Mouse (Mus musculus) erythroblast, adult 5-6 weeks (primary cell): Measurements from ENCODE around the gene Tmem256. TPM values are rescaled to one million over a fixed set of nuclear protein-coding genes. Genes with fewer than 3 reads are reported as not detected.

Experiments used
- ATAC-seq: replicated peaks from 2 replicates; pipeline ENCODE4 v1.8.0; 2016; ENCODE audit warnings: moderate number of reproducible peaks, mild to moderate bottlenecking, moderate TSS enrichment, inconsistent platforms; ENCODE audit not compliant: poor library complexity, low FRiP score, severe bottlenecking
- total RNA-seq, 2 experiments: library from RNA; stranded (forward) in 1 of 2; stranded (reverse) in 1 of 2; fragments of 150-400 nt in 1 of 2; fragments of 200-764, 138-1000 nt in 1 of 2; gene quantifications; 2 replicates each; pipeline versions ENCODE4 v1.2.3 to v1.2.4; 2015 to 2017; ENCODE audit warnings: low replicate concordance in 2 of 2

The Tmem256 gene
- total RNA-seq (2015; ENCODE audit: low replicate concordance) = 142 and 218 TPM in 2 replicates
- total RNA-seq (2017; ENCODE audit: low replicate concordance) = 57.1 and 181 TPM in 2 replicates

GRCm38 (mm10) chr11:69837952-69838713, at the start of gene Tmem256:
Gene Tmem256 (plus strand): TSS chr11:69838514.
- peak; percentile 86 for ATAC-seq

GRCm38 (mm10) chr11:69789431-69789830, 48.9 kb upstream of the Tmem256 start:
- no peak for ATAC-seq

- ATAC-seq = no peak
Measured at GRCm38 (mm10) chr11:69791420-69791819, 46.9 kb upstream of the Tmem256 start.

- no peak for ATAC-seq
Measured at GRCm38 (mm10) chr11:69793429-69793828, 44.9 kb upstream of the Tmem256 start.

- ATAC-seq = peak; percentile 95
Measured at GRCm38 (mm10) chr11:69795168-69795982, 42.9 kb upstream of the Tmem256 start, which contains the start of gene Chrnb1. Gene Chrnb1 (minus strand): TSS chr11:69795943.

GRCm38 (mm10) chr11:69795983-69796435, 42.3 kb upstream of the Tmem256 start:
- no peak for ATAC-seq

GRCm38 (mm10) chr11:69797924-69798323, 40.4 kb upstream of the Tmem256 start:
- ATAC-seq = no peak

GRCm38 (mm10) chr11:69799394-69800137, 38.7 kb upstream of the Tmem256 start:
- no peak for ATAC-seq

- no peak for ATAC-seq
Measured at GRCm38 (mm10) chr11:69800138-69800391, 38.2 kb upstream of the Tmem256 start.

GRCm38 (mm10) chr11:69800392-69801197, 37.7 kb upstream of the Tmem256 start:
- ATAC-seq = no peak

GRCm38 (mm10) chr11:69801379-69801977, 36.8 kb upstream of the Tmem256 start, which contains the start of gene Fgf11:
Gene Fgf11 (minus strand): TSS chr11:69801857.
- ATAC-seq = no peak

GRCm38 (mm10) chr11:69802648-69803105, 35.6 kb upstream of the Tmem256 start:
- ATAC-seq = no peak

GRCm38 (mm10) chr11:69803328-69803727, 35.0 kb upstream of the Tmem256 start:
- ATAC-seq = no peak

- ATAC-seq = 0 out of 2 replicates have a peak, but pooled peaks have one; percentile 27
Measured at GRCm38 (mm10) chr11:69803786-69804651, 34.3 kb upstream of the Tmem256 start.

GRCm38 (mm10) chr11:69804652-69804940, 33.7 kb upstream of the Tmem256 start:
- ATAC-seq = no peak

- ATAC-seq = no peak
Measured at GRCm38 (mm10) chr11:69804972-69805909, 33.1 kb upstream of the Tmem256 start, which contains the start of gene Tmem102. Gene Tmem102 (minus strand): TSS chr11:69805624.

- no peak for ATAC-seq
Measured at GRCm38 (mm10) chr11:69806378-69806777, 31.9 kb upstream of the Tmem256 start.
